Mouse (Mus musculus): Measurements from ENCODE around the gene Espl1. TPM values are rescaled to one million over a fixed set of nuclear protein-coding genes. Genes with fewer than 3 reads are reported as not detected.
"Not testable (repeated sequence)": the region's sequence is repeated elsewhere in the genome, so short reads cannot be mapped to it uniquely, and the experiment has no call there.

Espl1 gene
- polyA plus RNA-seq, 1 experiment from 2014 or later = 13.5 TPM

DNA sequence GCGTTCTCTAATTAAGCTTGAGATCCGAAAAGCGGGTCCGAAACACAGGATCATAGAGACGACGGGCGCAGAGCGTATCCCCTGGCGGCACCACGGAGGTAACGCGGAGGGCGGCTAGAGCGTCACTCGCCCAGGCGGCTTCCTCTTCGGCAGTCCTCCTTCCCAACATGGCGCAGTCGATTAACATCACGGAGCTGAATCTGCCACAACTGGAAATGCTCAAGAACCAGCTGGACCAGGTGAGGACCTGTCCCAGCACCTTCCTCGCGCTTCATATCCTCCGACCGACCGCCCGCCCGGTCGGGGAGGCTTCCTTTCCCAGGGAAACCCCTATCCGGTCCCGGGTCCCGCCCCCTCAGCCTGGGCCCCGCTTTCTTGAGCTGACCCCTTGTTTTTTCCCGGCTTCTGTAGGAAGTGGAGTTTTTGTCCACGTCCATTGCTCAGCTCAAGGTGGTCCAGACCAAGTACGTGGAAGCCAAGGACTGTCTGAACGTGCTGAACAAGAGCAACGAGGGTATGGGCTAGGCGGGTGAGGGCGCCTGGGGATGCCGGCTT, 30.0 kb downstream of the Espl1 start, which contains the start of gene Pfdn5:
Gene Pfdn5 (plus strand): TSS at position 95 of the 555 bp plus-strand sequence.
- under 1% methylated on average over 40 of the region's 40 CpGs for WGBS
- Histone ChIP-seq H3K4me1 (ENCODE audit: control insufficient read depth in 2 of 2, insufficient read depth in 2 of 2, low read length in 2 of 2) (peaks cover 4 to 10% of the 10 kb centered on the region in 2 experiments; a peak in 3 of 4 replicates), H3K4me3 (ENCODE audit: control insufficient read depth in 1 of 2, insufficient read depth in 1 of 2, low read depth in 1 of 2, low read length in 2 of 2) (peak within 1 kb of the TSS; percentile 91 to 92), H3K9me3 (ENCODE audit: control insufficient read depth, low read length) (no peaks in the 10 kb centered on the region), H3K4me2 (ENCODE audit: low read length) (peak within 1 kb of the TSS; percentile 86), H3K9ac (ENCODE audit: low read length) (peak within 1 kb of the TSS; percentile 76), H3K27ac (replicated peaks in 1 of 2; ENCODE audit: control insufficient read depth in 1 of 2, insufficient read depth in 1 of 2, low read depth in 2 of 2, low read length in 2 of 2) (peak within 1 kb of the TSS; percentile 74 to 76), H3K27me3 (ENCODE audit: control insufficient read depth, insufficient read depth, low read length) (no peaks in the 10 kb centered on the region), H3K36me3 (ENCODE audit: control insufficient read depth, insufficient read depth, low read length) (peaks cover 65% of the 10 kb centered on the region)
- peak; percentile 78; the same call in 1 of the 2 replicates for ATAC-seq (ENCODE audit: insufficient number of reproducible peaks, insufficient read depth, low FRiP score, low read depth)

DNA sequence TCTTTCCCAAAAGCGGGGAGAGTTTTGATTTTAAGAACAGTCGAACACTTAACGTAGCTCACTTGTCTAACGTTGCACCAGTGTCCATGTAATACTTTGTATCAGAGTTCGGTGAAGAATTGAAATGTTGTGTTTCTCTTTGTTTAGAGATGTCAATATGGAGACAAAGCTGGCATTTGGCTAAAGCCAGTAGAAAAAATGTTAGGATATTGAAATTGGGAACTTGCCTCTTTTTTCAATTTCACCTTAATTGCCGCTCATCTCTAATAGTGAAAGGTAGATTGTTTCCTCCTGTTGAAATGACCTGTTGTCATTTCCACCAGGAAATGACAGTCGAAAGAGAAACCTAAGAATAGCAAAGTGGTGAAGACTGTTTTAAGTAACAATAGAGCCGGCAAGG, 30.8 kb downstream of the Espl1 start:
- H3K9me3 ChIP-seq (ENCODE audit: control insufficient read depth, low read length) = no peaks in the 10 kb centered on the region
- H3K4me2 ChIP-seq (ENCODE audit: low read length) = peak overlapping the region; percentile 86
- WGBS = 50% methylated on average over 8 of the region's 8 CpGs
- peak overlapping the region; percentile 91 to 92; a peak in 3 of 4 replicates for H3K4me3 ChIP-seq (ENCODE audit: control insufficient read depth in 1 of 2, insufficient read depth in 1 of 2, low read depth in 1 of 2, low read length in 2 of 2)
- peaks cover 57% of the 10 kb centered on the region for H3K36me3 ChIP-seq (ENCODE audit: control insufficient read depth, insufficient read depth, low read length)
- H3K27ac ChIP-seq (replicated peaks in 1 of 2; ENCODE audit: control insufficient read depth in 1 of 2, insufficient read depth in 1 of 2, low read depth in 2 of 2, low read length in 2 of 2) = peak overlapping the region in 1 of 2 experiments; percentile 74; a peak in 1 of 4 replicates
- peak overlapping the region; percentile 76 for H3K9ac ChIP-seq (ENCODE audit: low read length)
- H3K27me3 ChIP-seq (ENCODE audit: control insufficient read depth, insufficient read depth, low read length) = no peaks in the 10 kb centered on the region
- H3K4me1 ChIP-seq (ENCODE audit: control insufficient read depth in 2 of 2, insufficient read depth in 2 of 2, low read length in 2 of 2) = peaks cover 7 to 13% of the 10 kb centered on the region in 2 experiments; a peak in 3 of 4 replicates
- no peak for ATAC-seq (ENCODE audit: insufficient number of reproducible peaks, insufficient read depth, low FRiP score, low read depth)

DNA sequence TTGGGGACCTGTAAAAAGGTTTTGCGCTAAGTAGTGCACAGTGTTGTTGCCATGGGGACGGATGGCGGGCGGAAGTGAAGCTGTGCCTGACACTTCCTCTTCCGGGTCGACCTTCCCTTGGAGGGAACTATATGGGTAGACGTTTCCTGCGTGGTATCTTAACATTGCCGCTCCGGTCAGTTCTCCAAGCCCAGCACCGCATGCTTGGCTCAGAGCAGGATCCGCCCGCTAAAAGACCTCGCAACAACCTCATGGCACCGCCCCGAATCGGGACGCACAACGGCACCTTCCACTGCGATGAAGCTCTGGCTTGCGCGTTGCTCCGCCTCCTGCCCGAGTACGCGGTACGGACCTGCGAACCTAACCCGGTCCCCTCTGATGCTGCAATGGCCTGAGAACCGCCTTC, 35.5 kb downstream of the Espl1 start, which contains the start of gene Myg1:
Gene Myg1 (plus strand): TSS at position 100 of the 406 bp plus-strand sequence.
- Histone ChIP-seq H3K9ac (ENCODE audit: low read length) (peak within 1 kb of the TSS; percentile 71), H3K27me3 (ENCODE audit: control insufficient read depth, insufficient read depth, low read length) (no peaks in the 10 kb centered on the region), H3K27ac (replicated peaks in 1 of 2; ENCODE audit: control insufficient read depth in 1 of 2, insufficient read depth in 1 of 2, low read depth in 2 of 2, low read length in 2 of 2) (peak within 1 kb of the TSS; percentile 28 to 72; a peak in 3 of 4 replicates), H3K4me2 (ENCODE audit: low read length) (peak within 1 kb of the TSS; percentile 76), H3K36me3 (ENCODE audit: control insufficient read depth, insufficient read depth, low read length) (peaks cover 69% of the 10 kb centered on the region), H3K9me3 (ENCODE audit: control insufficient read depth, low read length) (no peaks in the 10 kb centered on the region), H3K4me1 (ENCODE audit: control insufficient read depth in 2 of 2, insufficient read depth in 2 of 2, low read length in 2 of 2) (peaks cover 9 to 22% of the 10 kb centered on the region in 2 experiments), H3K4me3 (ENCODE audit: control insufficient read depth in 1 of 2, insufficient read depth in 1 of 2, low read depth in 1 of 2, low read length in 2 of 2) (peak within 1 kb of the TSS; percentile 65 to 78)
- 0% methylated on average over 30 of the region's 30 CpGs for WGBS
- ATAC-seq (ENCODE audit: insufficient number of reproducible peaks, insufficient read depth, low FRiP score, low read depth) = peak; percentile 70

DNA sequence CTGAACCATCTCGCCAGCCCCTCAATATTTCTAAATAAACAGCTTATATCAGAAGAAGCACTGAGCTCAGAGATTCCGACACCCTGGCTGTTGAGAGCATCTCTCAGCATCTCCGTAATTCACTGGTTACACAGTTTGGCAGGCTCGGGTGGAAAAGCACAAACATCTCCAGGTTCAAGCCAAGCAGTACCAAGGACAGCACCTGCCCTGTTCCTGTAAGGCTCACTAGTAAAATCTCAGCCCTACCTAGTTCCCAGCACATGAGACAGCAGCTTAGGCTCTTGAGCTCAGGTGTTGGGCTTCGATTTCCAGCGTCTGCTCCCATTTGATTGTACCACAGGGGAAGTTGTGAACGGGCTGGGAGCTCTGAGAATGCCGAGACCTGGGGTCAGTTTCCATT, 39.2 kb downstream of the Espl1 start:
- Histone ChIP-seq H3K9ac (ENCODE audit: low read length) (no peak overlapping the region), H3K36me3 (ENCODE audit: control insufficient read depth, insufficient read depth, low read length) (peaks cover 80% of the 10 kb centered on the region), H3K4me1 (ENCODE audit: control insufficient read depth in 2 of 2, insufficient read depth in 2 of 2, low read length in 2 of 2) (peaks cover 7 to 15% of the 10 kb centered on the region in 2 experiments), H3K27me3 (ENCODE audit: control insufficient read depth, insufficient read depth, low read length) (no peaks in the 10 kb centered on the region), H3K9me3 (ENCODE audit: control insufficient read depth, low read length) (no peaks in the 10 kb centered on the region), H3K4me3 (ENCODE audit: control insufficient read depth in 1 of 2, insufficient read depth in 1 of 2, low read depth in 1 of 2, low read length in 2 of 2) (no peak overlapping the region), H3K4me2 (ENCODE audit: low read length) (no peak overlapping the region), H3K27ac (replicated peaks in 1 of 2; ENCODE audit: control insufficient read depth in 1 of 2, insufficient read depth in 1 of 2, low read depth in 2 of 2, low read length in 2 of 2) (no peak overlapping the region)
- no peak for ATAC-seq (ENCODE audit: insufficient number of reproducible peaks, insufficient read depth, low FRiP score, low read depth)
- WGBS = 81% methylated on average over 8 of the region's 8 CpGs

DNA sequence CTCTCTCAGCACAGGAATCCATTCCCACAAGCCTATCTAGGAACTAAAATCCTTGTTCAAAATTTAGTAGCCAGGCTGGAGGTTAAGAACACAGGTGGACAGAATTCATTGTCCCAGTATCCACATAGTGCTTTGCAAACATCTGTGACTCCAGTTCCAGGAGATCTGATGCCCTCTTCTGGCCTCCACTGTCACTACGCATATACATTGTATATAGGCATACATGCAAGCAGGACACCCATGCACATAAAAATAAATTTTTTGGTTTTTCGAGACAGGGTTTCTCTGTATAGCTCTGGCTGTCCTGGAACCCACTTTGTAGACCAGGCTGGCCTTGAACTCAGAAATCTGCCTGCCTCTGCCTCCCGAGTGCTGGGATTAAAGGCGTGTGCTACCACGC, 39.9 kb downstream of the Espl1 start:
- not testable (repeated sequence) for ATAC-seq (ENCODE audit: insufficient number of reproducible peaks, insufficient read depth, low FRiP score, low read depth)
- peaks cover 80% of the 10 kb centered on the region for H3K36me3 ChIP-seq (ENCODE audit: control insufficient read depth, insufficient read depth, low read length)
- WGBS = 90% methylated on average over 5 of the region's 5 CpGs

DNA sequence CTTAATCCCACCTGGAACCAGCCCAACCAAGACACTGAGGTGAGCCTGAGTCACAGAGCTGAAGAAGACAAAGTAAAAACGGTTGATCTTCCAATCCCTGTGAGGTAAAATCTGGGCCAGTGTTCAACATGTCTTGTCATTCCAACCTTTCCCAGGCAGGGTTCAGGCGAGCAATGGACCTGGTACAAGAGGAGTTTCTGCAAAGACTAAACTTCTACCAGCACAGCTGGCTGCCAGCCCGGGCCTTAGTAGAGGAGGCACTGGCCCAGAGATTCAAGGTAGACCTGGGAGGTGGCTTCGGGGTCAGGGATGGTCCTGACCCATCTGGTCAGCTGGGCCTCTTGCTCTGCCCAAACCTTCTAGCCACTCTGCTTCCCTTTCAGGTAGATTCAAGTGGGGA, 40.9 kb downstream of the Espl1 start:
- no peak for ATAC-seq (ENCODE audit: insufficient number of reproducible peaks, insufficient read depth, low FRiP score, low read depth)
- Histone ChIP-seq H3K36me3 (ENCODE audit: control insufficient read depth, insufficient read depth, low read length) (peaks cover 80% of the 10 kb centered on the region), H3K4me2 (ENCODE audit: low read length) (no peak overlapping the region), H3K4me1 (ENCODE audit: control insufficient read depth in 2 of 2, insufficient read depth in 2 of 2, low read length in 2 of 2) (peaks cover 4 to 11% of the 10 kb centered on the region in 2 experiments), H3K9me3 (ENCODE audit: control insufficient read depth, low read length) (no peaks in the 10 kb centered on the region), H3K4me3 (ENCODE audit: control insufficient read depth in 1 of 2, insufficient read depth in 1 of 2, low read depth in 1 of 2, low read length in 2 of 2) (no peak overlapping the region), H3K27ac (replicated peaks in 1 of 2; ENCODE audit: control insufficient read depth in 1 of 2, insufficient read depth in 1 of 2, low read depth in 2 of 2, low read length in 2 of 2) (no peak overlapping the region), H3K9ac (ENCODE audit: low read length) (no peak overlapping the region), H3K27me3 (ENCODE audit: control insufficient read depth, insufficient read depth, low read length) (no peaks in the 10 kb centered on the region)
- 82% methylated on average over 4 of the region's 4 CpGs for WGBS

More for the DNA sequence above, 39.9 kb downstream of the Espl1 start:
- H3K9ac ChIP-seq (ENCODE audit: low read length); H3K27ac ChIP-seq (replicated peaks in 1 of 2; ENCODE audit: control insufficient read depth in 1 of 2, insufficient read depth in 1 of 2, low read depth in 2 of 2, low read length in 2 of 2); H3K4me3 ChIP-seq (ENCODE audit: control insufficient read depth in 1 of 2, insufficient read depth in 1 of 2, low read depth in 1 of 2, low read length in 2 of 2); H3K9me3 ChIP-seq (ENCODE audit: control insufficient read depth, low read length); H3K4me2 ChIP-seq (ENCODE audit: low read length); H3K27me3 ChIP-seq (ENCODE audit: control insufficient read depth, insufficient read depth, low read length): not testable (repeated sequence)
- peaks cover 7 to 15% of the 10 kb centered on the region in 2 experiments for H3K4me1 ChIP-seq (ENCODE audit: control insufficient read depth in 2 of 2, insufficient read depth in 2 of 2, low read length in 2 of 2)

DNA sequence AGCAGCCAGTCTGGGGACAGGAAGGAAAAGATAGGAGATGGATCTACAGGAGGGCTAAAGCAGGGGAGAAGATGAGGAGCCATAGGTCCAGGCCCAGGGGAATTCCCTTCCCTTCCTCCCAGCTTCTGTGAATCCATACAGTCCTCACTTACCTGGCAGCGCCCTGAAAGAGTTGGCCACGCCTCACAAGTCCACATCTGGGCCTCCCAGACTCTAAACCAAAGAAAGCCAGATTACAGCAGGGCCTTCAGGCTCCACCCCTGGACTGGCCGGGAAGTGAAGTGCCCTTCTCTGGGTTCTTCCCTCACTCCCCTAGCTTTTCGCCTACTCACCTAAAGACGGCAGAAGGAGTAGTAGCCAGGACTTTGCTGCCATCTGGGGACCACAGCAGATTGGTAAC, 43.5 kb downstream of the Espl1 start:
- 65% methylated on average over 5 of the region's 5 CpGs for WGBS
- H3K4me1 ChIP-seq (ENCODE audit: control insufficient read depth in 2 of 2, insufficient read depth in 2 of 2, low read length in 2 of 2) = no peaks in the 10 kb centered on the region
- H3K4me2 ChIP-seq (ENCODE audit: low read length) = no peak overlapping the region
- ATAC-seq (ENCODE audit: insufficient number of reproducible peaks, insufficient read depth, low FRiP score, low read depth) = no peak
- no peak overlapping the region for H3K4me3 ChIP-seq (ENCODE audit: control insufficient read depth in 1 of 2, insufficient read depth in 1 of 2, low read depth in 1 of 2, low read length in 2 of 2)
- no peaks in the 10 kb centered on the region for H3K27me3 ChIP-seq (ENCODE audit: control insufficient read depth, insufficient read depth, low read length)
- peaks cover 75% of the 10 kb centered on the region for H3K36me3 ChIP-seq (ENCODE audit: control insufficient read depth, insufficient read depth, low read length)
- no peaks in the 10 kb centered on the region for H3K9me3 ChIP-seq (ENCODE audit: control insufficient read depth, low read length)
- H3K9ac ChIP-seq (ENCODE audit: low read length) = no peak overlapping the region
- H3K27ac ChIP-seq (replicated peaks in 1 of 2; ENCODE audit: control insufficient read depth in 1 of 2, insufficient read depth in 1 of 2, low read depth in 2 of 2, low read length in 2 of 2) = no peak overlapping the region
